Mouse (Mus musculus) heart, adult 2 months (tissue): ENCODE measurements around the gene Hspa1a.

Experiments
- CTCF ChIP-seq: fragments of 200-600 bp; IDR thresholded peaks from 2 replicates; pipeline ENCODE4 v1.8.1; 2022; ENCODE audit warnings: antibody characterized with exemption, mild to moderate bottlenecking, moderate library complexity
- EP300 ChIP-seq: fragments of 200-500 bp; IDR thresholded peaks from 2 replicates; pipeline ENCODE4 v1.6.1; 2011; ENCODE audit warnings: low read depth, low read length, control low read depth; ENCODE audit not compliant: insufficient read depth
- POLR2A ChIP-seq: fragments of 200-500 bp; IDR thresholded peaks from 2 replicates; pipeline ENCODE4 v1.6.1; 2011; ENCODE audit warnings: mild to moderate bottlenecking, low read depth, low read length, control low read depth; ENCODE audit not compliant: insufficient read depth

GRCm38 (mm10) chr17:34953904-34954303 lies 18.1 kb downstream of the Hspa1a start:
- no peak for TF ChIP-seq POLR2A
- no peak for TF ChIP-seq CTCF
- no peak for TF ChIP-seq EP300
